Mouse (Mus musculus): ENCODE measurements around the gene Tnrc6a. TPM values are rescaled to one million over a fixed set of nuclear protein-coding genes. Genes with fewer than 3 reads are reported as not detected.

The Tnrc6a gene
- total RNA-seq, 1 experiment = 46.6 TPM

DNA sequence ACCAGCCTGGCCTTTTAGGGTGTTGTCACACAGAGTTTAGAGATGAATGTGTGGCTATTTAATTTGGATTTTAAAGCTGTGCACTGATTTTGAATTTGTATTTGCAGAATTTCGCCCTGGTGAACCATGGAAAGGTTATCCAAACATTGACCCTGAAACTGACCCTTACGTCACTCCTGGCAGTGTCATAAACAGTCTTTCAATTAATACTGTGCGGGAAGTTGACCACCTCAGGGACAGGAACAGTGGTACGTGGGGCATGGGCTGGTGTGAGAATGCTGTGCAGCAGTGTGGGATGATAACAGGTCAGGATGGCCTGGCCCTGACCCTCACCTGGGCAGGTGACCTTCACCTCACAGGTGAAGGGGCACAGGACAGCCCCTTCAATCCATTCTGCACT is 63.6 kb downstream of the Tnrc6a start:
- TF ChIP-seq CHD2 (IDR thresholded peaks at IDR 0.05; ENCODE audit: low read depth, low read length) (no peak), HCFC1 (IDR thresholded peaks at IDR 0.05; ENCODE audit: borderline replicate concordance, insufficient read depth, low read length) (no peak), ZC3H11A (IDR thresholded peaks at IDR 0.05; ENCODE audit: borderline replicate concordance, low read depth, low read length) (no peak), MAFK (IDR thresholded peaks at IDR 0.05; ENCODE audit: insufficient read depth, low read depth, low read length) (no peak), ZNF384 (IDR thresholded peaks at IDR 0.05; ENCODE audit: low read depth, low read length) (no peak)
- in situ Hi-C loops (cut with MboI; ENCODE audit: low sequenced_read_pairs in 2 of 2, unreplicated experiment in 2 of 2) = no loop called here
- Histone ChIP-seq H3K4me1 (ENCODE audit: control insufficient read depth in 2 of 2, insufficient read depth in 2 of 2, low read length in 2 of 2, poor library complexity in 1 of 2) (no peaks in the 10 kb centered on the region), H3K27ac (ENCODE audit: insufficient read depth, low read depth, low read length, poor library complexity, severe bottlenecking) (no peak overlapping the region), H3K4me3 (ENCODE audit: insufficient read depth in 1 of 2, low read depth in 1 of 2, low read length in 2 of 2, poor library complexity in 1 of 2, severe bottlenecking in 1 of 2) (no peak overlapping the region), H3K36me3 (ENCODE audit: control insufficient read depth, insufficient read depth, low read length, poor library complexity, severe bottlenecking) (peaks cover 52% of the 10 kb centered on the region), H3K9me3 (ENCODE audit: control insufficient read depth, insufficient read depth, low read depth, low read length) (no peaks in the 10 kb centered on the region), H3K9ac (ENCODE audit: insufficient read depth, low read depth, low read length, poor library complexity, severe bottlenecking) (no peak overlapping the region)
- no peak for DNase-seq (ENCODE audit: low read depth, low spot score)

DNA sequence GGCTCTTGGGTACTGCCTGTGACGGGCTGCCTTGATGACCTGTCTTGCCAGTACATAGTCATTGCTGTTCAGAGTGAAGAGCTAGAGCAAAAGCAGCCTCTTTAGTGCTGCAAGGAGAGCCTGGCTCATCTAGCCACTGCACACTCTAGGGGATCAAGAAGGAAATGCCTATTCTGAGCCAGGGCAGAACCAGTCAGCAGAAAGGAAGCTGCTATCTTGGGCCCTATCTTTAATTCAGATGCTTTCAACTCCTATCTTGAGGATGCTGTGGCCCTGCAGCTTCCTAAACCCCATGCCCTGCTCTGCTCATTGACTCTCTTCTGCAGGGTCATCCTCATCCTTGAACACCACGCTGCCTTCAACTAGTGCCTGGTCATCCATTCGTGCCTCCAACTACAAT is 64.8 kb downstream of the Tnrc6a start:
- no peak for TF ChIP-seq HCFC1 (IDR thresholded peaks at IDR 0.05; ENCODE audit: borderline replicate concordance, insufficient read depth, low read length)
- no peak for TF ChIP-seq ZNF384 (IDR thresholded peaks at IDR 0.05; ENCODE audit: low read depth, low read length)
- no peak for TF ChIP-seq MAFK (IDR thresholded peaks at IDR 0.05; ENCODE audit: insufficient read depth, low read depth, low read length)
- TF ChIP-seq ZC3H11A (IDR thresholded peaks at IDR 0.05; ENCODE audit: borderline replicate concordance, low read depth, low read length) = no peak
- no peak for TF ChIP-seq CHD2 (IDR thresholded peaks at IDR 0.05; ENCODE audit: low read depth, low read length)
- no peak overlapping the region for H3K27ac ChIP-seq (ENCODE audit: insufficient read depth, low read depth, low read length, poor library complexity, severe bottlenecking)
- H3K4me3 ChIP-seq (ENCODE audit: insufficient read depth in 1 of 2, low read depth in 1 of 2, low read length in 2 of 2, poor library complexity in 1 of 2, severe bottlenecking in 1 of 2) = no peak overlapping the region
- no peak for DNase-seq (ENCODE audit: low read depth, low spot score)
- peaks cover 51% of the 10 kb centered on the region for H3K36me3 ChIP-seq (ENCODE audit: control insufficient read depth, insufficient read depth, low read length, poor library complexity, severe bottlenecking)
- no peak overlapping the region for H3K9ac ChIP-seq (ENCODE audit: insufficient read depth, low read depth, low read length, poor library complexity, severe bottlenecking)
- H3K4me1 ChIP-seq (ENCODE audit: control insufficient read depth in 2 of 2, insufficient read depth in 2 of 2, low read length in 2 of 2, poor library complexity in 1 of 2) = no peaks in the 10 kb centered on the region
- in situ Hi-C loops (cut with MboI; ENCODE audit: low sequenced_read_pairs in 2 of 2, unreplicated experiment in 2 of 2) = no loop called here
- H3K9me3 ChIP-seq (ENCODE audit: control insufficient read depth, insufficient read depth, low read depth, low read length) = no peaks in the 10 kb centered on the region

DNA sequence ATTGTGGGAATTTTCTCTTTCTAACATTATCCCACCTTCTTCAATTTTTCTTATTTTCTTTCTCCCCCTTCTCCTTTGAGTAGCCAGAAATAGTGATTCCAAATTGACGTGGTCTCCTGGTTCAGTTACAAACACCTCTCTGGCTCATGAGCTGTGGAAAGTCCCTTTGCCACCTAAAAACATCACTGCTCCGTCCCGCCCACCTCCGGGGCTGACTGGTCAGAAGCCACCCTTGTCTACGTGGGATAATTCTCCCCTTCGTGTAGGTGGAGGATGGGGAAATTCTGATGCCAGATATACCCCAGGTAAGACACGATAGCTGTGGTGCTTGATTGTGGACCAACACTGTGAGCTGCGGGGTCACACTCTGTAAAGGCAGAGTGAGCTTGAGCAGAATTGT is 66.1 kb downstream of the Tnrc6a start:
- no peak overlapping the region for H3K4me3 ChIP-seq (ENCODE audit: insufficient read depth in 1 of 2, low read depth in 1 of 2, low read length in 2 of 2, poor library complexity in 1 of 2, severe bottlenecking in 1 of 2)
- no peak overlapping the region for H3K27ac ChIP-seq (ENCODE audit: insufficient read depth, low read depth, low read length, poor library complexity, severe bottlenecking)
- H3K9me3 ChIP-seq (ENCODE audit: control insufficient read depth, insufficient read depth, low read depth, low read length) = no peaks in the 10 kb centered on the region
- in situ Hi-C loops (cut with MboI; ENCODE audit: low sequenced_read_pairs in 2 of 2, unreplicated experiment in 2 of 2) = no loop called here
- H3K36me3 ChIP-seq (ENCODE audit: control insufficient read depth, insufficient read depth, low read length, poor library complexity, severe bottlenecking) = peaks cover 47% of the 10 kb centered on the region
- H3K4me1 ChIP-seq (ENCODE audit: control insufficient read depth in 2 of 2, insufficient read depth in 2 of 2, low read length in 2 of 2, poor library complexity in 1 of 2) = no peaks in the 10 kb centered on the region
- no peak overlapping the region for H3K9ac ChIP-seq (ENCODE audit: insufficient read depth, low read depth, low read length, poor library complexity, severe bottlenecking)
- no peak for DNase-seq (ENCODE audit: low read depth, low spot score)
- no peak for TF ChIP-seq HCFC1 (IDR thresholded peaks at IDR 0.05; ENCODE audit: borderline replicate concordance, insufficient read depth, low read length)
- no peak for TF ChIP-seq ZNF384 (IDR thresholded peaks at IDR 0.05; ENCODE audit: low read depth, low read length)
- no peak for TF ChIP-seq MAFK (IDR thresholded peaks at IDR 0.05; ENCODE audit: insufficient read depth, low read depth, low read length)
- no peak for TF ChIP-seq ZC3H11A (IDR thresholded peaks at IDR 0.05; ENCODE audit: borderline replicate concordance, low read depth, low read length)
- no peak for TF ChIP-seq CHD2 (IDR thresholded peaks at IDR 0.05; ENCODE audit: low read depth, low read length)

GRCm38 (mm10) chr7:123191731-123192130 is 68.0 kb downstream of the Tnrc6a start:
- Histone ChIP-seq H3K27ac (ENCODE audit: insufficient read depth, low read depth, low read length, poor library complexity, severe bottlenecking) (no peak overlapping the region), H3K9me3 (ENCODE audit: control insufficient read depth, insufficient read depth, low read depth, low read length) (no peaks in the 10 kb centered on the region), H3K36me3 (ENCODE audit: control insufficient read depth, insufficient read depth, low read length, poor library complexity, severe bottlenecking) (peaks cover 42% of the 10 kb centered on the region), H3K9ac (ENCODE audit: insufficient read depth, low read depth, low read length, poor library complexity, severe bottlenecking) (no peak overlapping the region), H3K4me3 (ENCODE audit: insufficient read depth in 1 of 2, low read depth in 1 of 2, low read length in 2 of 2, poor library complexity in 1 of 2, severe bottlenecking in 1 of 2) (no peak overlapping the region), H3K4me1 (ENCODE audit: control insufficient read depth in 2 of 2, insufficient read depth in 2 of 2, low read length in 2 of 2, poor library complexity in 1 of 2) (no peaks in the 10 kb centered on the region)
- in situ Hi-C loops (cut with MboI; ENCODE audit: low sequenced_read_pairs in 2 of 2, unreplicated experiment in 2 of 2) = no loop called here
- TF ChIP-seq HCFC1 (IDR thresholded peaks at IDR 0.05; ENCODE audit: borderline replicate concordance, insufficient read depth, low read length) = no peak
- no peak for TF ChIP-seq CHD2 (IDR thresholded peaks at IDR 0.05; ENCODE audit: low read depth, low read length)
- no peak for TF ChIP-seq ZNF384 (IDR thresholded peaks at IDR 0.05; ENCODE audit: low read depth, low read length)
- TF ChIP-seq MAFK (IDR thresholded peaks at IDR 0.05; ENCODE audit: insufficient read depth, low read depth, low read length) = no peak
- no peak for TF ChIP-seq ZC3H11A (IDR thresholded peaks at IDR 0.05; ENCODE audit: borderline replicate concordance, low read depth, low read length)
- no peak for DNase-seq (ENCODE audit: low read depth, low spot score)

DNA sequence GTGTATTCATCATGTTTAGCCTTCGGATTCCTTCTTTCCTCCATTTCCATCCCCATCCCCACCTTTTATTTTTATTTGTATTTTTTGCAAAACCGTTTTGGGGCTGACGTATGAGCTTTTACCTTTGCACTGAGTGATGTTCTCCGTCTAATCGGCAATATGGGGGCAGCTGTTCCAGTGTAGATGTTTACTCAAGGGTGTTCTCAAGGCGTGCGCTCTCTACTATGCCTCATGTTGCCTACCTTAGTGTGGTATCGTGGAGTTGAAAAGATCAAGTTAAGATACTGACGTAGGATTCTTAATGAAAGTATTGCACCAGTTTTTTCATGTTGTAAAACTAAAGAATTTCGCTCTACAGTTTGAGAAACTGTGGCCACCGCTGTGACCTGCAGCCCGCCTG is 69.5 kb downstream of the Tnrc6a start:
- Histone ChIP-seq H3K36me3 (ENCODE audit: control insufficient read depth, insufficient read depth, low read length, poor library complexity, severe bottlenecking) (peaks cover 36% of the 10 kb centered on the region), H3K9ac (ENCODE audit: insufficient read depth, low read depth, low read length, poor library complexity, severe bottlenecking) (no peak overlapping the region), H3K4me1 (ENCODE audit: control insufficient read depth in 2 of 2, insufficient read depth in 2 of 2, low read length in 2 of 2, poor library complexity in 1 of 2) (no peaks in the 10 kb centered on the region), H3K4me3 (ENCODE audit: insufficient read depth in 1 of 2, low read depth in 1 of 2, low read length in 2 of 2, poor library complexity in 1 of 2, severe bottlenecking in 1 of 2) (no peak overlapping the region), H3K27ac (ENCODE audit: insufficient read depth, low read depth, low read length, poor library complexity, severe bottlenecking) (no peak overlapping the region), H3K9me3 (ENCODE audit: control insufficient read depth, insufficient read depth, low read depth, low read length) (no peaks in the 10 kb centered on the region)
- in situ Hi-C loops (cut with MboI; ENCODE audit: low sequenced_read_pairs in 2 of 2, unreplicated experiment in 2 of 2) = no loop called here
- no peak for DNase-seq (ENCODE audit: low read depth, low spot score)
- TF ChIP-seq CHD2 (IDR thresholded peaks at IDR 0.05; ENCODE audit: low read depth, low read length) = no peak
- no peak for TF ChIP-seq HCFC1 (IDR thresholded peaks at IDR 0.05; ENCODE audit: borderline replicate concordance, insufficient read depth, low read length)
- TF ChIP-seq ZNF384 (IDR thresholded peaks at IDR 0.05; ENCODE audit: low read depth, low read length) = no peak
- no peak for TF ChIP-seq MAFK (IDR thresholded peaks at IDR 0.05; ENCODE audit: insufficient read depth, low read depth, low read length)
- TF ChIP-seq ZC3H11A (IDR thresholded peaks at IDR 0.05; ENCODE audit: borderline replicate concordance, low read depth, low read length) = no peak

Measured in ES-E14 (cell line).